Mouse (Mus musculus) cerebral cortex, adult 2 months (tissue): ENCODE results near the gene Hist1h2ak.

ENCODE experiments used
- whole genome bisulfite sequencing: fragments of 180-500 bp; shearing (Covaris S2); methylation state at CpG from one replicate; pipeline ENCODE4 v1.1.7; 2018; 5-methylcytosine and 5-hydroxymethylcytosine counted together

Gene Hist1h2ak

GRCm38 (mm10) chr13:21754294-21755001, 821 bp upstream of the Hist1h2ak start:
- under 1% methylated on average over 15 of the region's 26 CpGs for WGBS

GRCm38 (mm10) chr13:21753051-21753523, 540 bp downstream of the Hist1h2ak start:
- 5% methylated on average over 10 of the region's 10 CpGs for WGBS

GRCm38 (mm10) chr13:21752356-21752755, 1.3 kb downstream of the Hist1h2ak start:
- WGBS: 49% methylated on average over 3 of the region's 3 CpGs

- 73% methylated on average over 3 of the region's 3 CpGs for WGBS
Measured at GRCm38 (mm10) chr13:21751827-21752226, 1.8 kb downstream of the Hist1h2ak start.

- under 1% methylated on average over 47 of the region's 56 CpGs for WGBS
Measured at GRCm38 (mm10) chr13:21750159-21751017, 3.2 kb downstream of the Hist1h2ak start, which contains the start of gene Hist1h4k. TSS of gene Hist1h4k (minus strand) at chr13:21750505.

- 12% methylated on average over 5 of the region's 5 CpGs for WGBS
Measured at GRCm38 (mm10) chr13:21749387-21750158, 4.1 kb downstream of the Hist1h2ak start.

DNA sequence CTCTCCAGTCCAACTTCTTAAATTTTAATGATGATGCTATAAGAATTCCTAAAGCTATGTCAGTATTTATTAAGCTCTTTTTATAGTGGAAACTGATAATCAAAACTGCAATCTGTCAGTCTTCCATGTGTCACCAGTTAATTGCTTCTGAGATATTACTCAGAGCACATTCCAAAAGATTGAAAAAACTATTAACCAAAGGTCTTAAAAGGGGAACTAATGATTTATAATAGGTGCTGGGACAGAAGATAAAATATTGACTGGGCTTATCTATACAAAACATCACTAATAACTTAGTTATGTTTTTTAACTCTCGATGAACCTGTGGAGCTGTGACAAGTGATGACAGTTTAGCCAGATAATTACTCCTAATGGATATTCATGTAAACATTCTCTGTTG, 8.6 kb downstream of the Hist1h2ak start:
- WGBS: 93% methylated on average over 1 of the region's 1 CpGs

DNA sequence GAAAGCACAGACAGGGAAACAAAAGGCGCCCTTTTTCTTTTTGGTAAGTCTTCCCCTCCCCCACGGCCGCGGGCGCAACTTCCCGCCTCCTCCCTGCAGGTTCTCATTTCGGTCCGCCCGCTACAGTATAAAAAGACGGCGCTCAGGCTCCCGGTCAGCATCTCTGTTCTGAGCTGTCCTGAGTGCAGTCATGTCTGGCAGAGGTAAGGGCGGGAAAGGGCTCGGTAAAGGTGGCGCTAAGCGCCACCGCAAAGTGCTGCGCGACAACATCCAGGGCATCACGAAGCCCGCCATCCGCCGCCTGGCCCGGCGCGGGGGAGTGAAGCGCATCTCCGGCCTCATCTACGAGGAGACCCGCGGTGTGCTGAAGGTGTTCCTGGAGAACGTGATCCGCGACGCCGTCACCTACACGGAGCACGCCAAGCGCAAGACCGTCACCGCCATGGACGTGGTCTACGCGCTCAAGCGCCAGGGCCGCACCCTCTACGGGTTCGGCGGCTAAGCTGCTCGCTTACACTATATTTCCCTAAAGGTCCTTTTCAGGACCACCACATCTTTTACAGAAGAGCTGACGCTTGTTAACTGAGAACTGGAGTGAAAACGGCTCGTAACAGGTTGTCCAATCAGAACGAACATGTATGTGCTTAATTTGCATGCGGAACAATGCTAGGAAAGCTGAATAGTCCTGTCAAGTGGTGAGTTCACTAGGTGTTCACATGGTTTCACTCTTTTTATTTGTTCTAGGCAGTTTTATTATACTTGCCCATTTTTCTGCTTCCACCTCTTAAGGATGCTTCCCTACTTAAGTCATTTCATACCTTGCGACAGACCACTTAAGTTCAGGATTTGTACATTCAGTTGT, 18.5 kb downstream of the Hist1h2ak start, which contains the start of gene Hist1h4j:
Gene Hist1h4j (plus strand): TSS at position 159 of the 862 bp plus-strand sequence.
- under 1% methylated on average over 51 of the region's 56 CpGs for WGBS

GRCm38 (mm10) chr13:21734010-21734905, 19.4 kb downstream of the Hist1h2ak start:
- WGBS: under 1% methylated on average over 21 of the region's 21 CpGs

- WGBS: 68% methylated on average over 5 of the region's 5 CpGs
Measured at GRCm38 (mm10) chr13:21733466-21733865, 20.2 kb downstream of the Hist1h2ak start.

GRCm38 (mm10) chr13:21729544-21729943, 24.1 kb downstream of the Hist1h2ak start:
- WGBS: 81% methylated on average over 1 of the region's 1 CpGs

GRCm38 (mm10) chr13:21727948-21728572, 25.6 kb downstream of the Hist1h2ak start:
- 65% methylated on average over 11 of the region's 11 CpGs for WGBS

GRCm38 (mm10) chr13:21722993-21723836, 30.4 kb downstream of the Hist1h2ak start:
- WGBS: 39% methylated on average over 5 of the region's 5 CpGs

DNA sequence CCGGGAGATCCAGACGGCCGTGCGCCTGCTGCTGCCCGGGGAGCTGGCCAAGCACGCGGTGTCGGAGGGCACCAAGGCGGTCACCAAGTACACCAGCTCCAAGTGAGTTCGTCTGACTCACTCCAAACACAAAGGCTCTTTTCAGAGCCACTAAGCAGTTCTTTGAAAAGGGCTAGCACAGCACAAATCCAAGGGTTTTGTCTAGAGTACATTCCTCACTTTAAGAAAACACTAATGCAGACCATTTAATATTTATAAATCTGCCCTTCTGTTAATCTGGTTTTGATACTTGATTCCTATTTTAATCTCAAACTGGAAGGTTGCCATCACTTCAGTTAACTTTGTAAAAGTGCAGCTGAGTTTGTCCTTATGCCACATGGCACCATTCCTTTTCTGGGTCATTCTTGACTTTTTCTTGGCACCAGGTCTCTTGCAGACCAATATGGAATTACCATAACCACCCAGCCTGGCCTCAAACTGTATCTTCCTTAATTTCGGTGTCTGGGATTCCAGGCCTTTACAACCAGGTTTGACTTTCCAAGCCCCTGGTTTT, 31.2 kb downstream of the Hist1h2ak start:
- WGBS: 4% methylated on average over 11 of the region's 11 CpGs

DNA sequence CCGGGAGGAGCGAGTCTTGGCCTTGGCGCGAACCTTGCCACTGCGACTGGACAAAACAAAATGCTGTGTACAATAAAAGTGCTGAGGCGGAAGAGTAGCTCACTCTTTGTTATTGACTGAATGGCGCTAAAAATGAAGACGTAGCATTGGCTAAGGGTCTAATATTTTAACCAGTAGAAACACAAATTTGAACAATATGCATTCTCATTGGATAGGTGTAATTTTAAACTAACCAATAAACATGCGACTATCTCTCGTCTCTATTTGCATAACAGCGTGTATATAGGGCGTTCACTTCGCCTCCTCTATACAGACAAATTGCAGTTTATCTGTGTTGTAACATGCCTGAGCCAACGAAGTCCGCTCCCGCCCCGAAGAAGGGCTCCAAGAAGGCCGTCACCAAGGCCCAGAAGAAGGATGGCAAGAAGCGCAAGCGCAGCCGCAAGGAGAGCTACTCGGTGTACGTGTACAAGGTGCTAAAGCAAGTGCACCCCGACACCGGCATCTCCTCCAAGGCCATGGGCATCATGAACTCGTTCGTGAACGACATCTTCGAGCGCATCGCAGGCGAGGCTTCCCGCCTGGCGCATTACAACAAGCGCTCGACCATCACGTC, 31.8 kb downstream of the Hist1h2ak start, which contains the start of gene Hist1h2bm:
Gene Hist1h2bm (plus strand): TSS at position 288 of the 616 bp plus-strand sequence.
- under 1% methylated on average over 37 of the region's 37 CpGs for WGBS

GRCm38 (mm10) chr13:21721107-21721756, 32.4 kb downstream of the Hist1h2ak start:
- 3% methylated on average over 24 of the region's 44 CpGs for WGBS
